Mouse (Mus musculus): ENCODE results near the gene Pafah1b2.
A peak's percentile ranks its signal among the peaks of the same experiment; 100 is the strongest.

The Pafah1b2 gene

DNA sequence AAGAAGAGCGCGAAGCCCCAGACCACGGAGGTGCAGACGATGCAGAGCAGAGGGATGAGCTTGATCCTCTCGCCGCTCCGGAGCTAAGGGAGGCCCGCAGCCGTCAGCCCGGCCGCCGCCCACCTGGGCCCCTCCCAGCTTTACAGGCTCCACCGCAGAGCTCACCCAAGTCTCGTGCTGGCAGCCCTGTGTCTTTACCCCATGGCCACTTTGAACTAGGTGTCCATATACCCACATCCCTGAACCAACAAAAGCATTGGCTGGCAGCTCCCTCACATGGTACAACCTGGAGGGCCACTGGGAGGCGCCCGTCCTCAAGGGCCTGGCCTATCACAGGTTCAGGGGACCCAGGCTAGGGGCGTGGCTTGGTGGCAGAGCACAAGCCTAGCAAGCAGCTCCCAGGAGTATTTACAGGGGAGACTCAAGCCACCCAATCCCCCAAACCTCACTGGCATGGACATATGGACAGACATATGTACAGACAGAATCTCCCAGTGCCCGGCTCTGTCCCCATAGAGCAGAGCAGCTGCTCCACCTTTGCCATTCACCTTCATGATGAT is 71.1 kb downstream of the Pafah1b2 start:
- DNase-seq = peak; percentile 50 to 70

DNA sequence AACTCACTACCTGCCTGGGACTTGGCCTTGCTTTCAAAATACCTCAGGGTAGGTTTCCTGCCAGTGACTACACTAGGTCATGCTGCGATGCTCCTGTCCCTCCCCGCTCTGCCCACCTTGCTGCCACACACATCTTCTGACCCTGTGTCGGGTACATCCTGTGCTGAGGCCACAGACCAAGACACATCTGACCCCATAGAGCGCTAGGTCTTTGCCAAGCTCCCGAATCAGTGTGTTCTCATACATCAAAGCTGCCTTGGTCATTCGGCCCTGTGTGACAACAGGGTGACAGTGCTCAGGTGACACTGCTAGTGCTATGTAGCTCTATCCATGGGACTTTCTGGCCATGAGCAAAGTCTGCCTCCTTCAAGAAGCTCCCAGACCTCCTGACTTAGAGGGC is 72.7 kb downstream of the Pafah1b2 start:
- DNase-seq = no peak

DNA sequence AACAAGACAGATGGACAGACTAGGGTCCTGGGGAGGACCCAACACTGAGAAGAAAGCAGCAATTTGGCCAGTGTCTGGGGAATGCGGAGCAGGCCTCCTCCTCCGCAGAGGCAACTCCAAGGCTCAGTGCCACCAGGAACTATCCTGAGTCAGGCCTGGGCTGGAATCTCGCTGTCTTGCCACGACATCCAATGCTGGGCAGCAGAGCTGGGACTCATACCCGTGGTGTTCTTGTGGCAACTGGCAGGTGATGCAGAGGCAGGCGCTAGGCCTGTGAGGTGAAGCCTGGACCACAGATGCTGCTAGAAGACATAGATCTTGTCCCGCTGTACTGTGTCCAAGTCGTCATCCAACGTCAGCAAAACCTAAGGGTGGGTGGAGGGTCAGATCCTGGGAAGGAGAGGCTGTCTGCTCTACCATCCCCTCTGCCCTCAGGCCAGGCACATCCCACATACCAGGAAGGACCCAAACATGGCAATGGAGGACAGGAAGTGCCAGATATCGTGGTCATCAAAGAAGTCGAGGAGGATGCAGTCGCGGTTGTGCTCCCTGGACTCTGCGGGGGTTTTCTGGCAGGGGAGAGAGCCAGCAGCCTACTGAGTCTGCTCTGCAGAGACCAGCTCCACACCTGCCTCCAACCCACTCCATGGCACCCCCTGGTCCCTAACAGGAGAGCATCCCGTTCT is 73.4 kb downstream of the Pafah1b2 start:
- no peak for DNase-seq

DNA sequence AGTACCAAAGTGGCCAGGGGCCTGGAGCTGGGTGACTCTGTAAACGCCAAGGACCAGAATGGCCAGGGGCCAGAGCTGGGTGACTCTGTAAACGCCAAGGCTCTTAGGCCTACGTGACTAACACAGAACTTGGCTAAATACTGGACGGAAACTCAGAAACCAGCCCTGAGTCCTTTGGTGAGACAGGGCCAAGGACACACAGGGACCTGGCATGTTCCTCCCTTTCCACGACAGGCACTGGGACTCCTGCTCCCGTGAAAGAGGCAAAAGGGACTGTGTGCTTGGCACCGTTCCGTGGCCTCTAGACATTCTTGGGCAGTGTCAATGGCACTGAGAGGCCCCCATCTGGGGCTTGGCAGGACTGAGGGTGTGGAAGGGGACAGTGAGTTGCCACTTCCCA is 74.4 kb downstream of the Pafah1b2 start:
- DNase-seq = peak in 1 of 2 experiments; percentile 51

DNA sequence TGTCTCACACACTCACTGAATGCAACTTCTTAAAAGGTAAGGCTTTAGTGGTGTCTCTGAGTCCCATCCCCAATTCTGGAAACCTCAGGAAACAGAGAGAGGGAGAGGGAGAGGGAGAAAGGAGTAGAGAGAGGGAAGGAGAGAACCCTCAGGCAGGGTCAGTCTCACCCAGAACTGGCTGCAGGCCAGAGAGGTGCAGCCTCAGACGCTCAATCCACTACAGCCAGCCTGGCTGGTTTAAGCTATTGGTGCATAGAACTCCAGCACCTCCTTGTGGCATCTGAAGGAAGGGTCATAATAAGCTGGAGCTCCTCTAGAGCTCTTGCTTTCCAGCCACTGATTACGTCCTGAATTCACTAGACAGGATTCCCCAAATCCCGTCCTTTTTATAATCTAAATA is 75.6 kb downstream of the Pafah1b2 start:
- peak; percentile 60 to 78 for DNase-seq

DNA sequence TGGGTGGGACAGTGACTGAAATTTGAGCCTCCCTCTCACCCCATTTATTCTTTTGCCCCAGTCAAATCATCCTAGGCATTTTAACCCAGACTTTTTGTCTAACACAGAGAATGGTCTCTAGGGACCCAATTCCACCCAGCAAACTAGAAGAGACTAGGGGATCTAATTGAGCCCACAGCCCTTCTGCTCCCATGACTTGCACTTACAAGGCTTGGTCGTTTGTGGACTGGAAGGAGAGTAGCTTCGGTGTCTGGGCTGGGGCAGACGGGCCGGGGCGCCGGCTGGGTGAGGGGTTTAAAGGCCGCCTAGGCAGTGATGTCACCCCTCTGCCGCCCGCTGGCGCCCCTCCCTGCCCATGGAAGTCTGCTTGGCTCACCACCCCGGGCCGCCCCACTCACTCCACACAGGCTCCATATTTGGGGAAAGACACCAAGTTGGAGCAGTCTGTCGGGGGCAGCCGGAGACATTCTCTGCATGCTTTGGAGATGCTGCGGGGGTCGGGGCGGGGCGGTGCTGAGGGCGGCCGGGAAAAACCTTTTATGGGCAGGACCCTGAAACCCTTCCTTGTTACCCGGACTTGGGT is 76.8 kb downstream of the Pafah1b2 start, which contains the start of gene Tagln:
Tagln (minus strand) TSS at position 431 of the 583 bp plus-strand sequence.
- no peak for DNase-seq

DNA sequence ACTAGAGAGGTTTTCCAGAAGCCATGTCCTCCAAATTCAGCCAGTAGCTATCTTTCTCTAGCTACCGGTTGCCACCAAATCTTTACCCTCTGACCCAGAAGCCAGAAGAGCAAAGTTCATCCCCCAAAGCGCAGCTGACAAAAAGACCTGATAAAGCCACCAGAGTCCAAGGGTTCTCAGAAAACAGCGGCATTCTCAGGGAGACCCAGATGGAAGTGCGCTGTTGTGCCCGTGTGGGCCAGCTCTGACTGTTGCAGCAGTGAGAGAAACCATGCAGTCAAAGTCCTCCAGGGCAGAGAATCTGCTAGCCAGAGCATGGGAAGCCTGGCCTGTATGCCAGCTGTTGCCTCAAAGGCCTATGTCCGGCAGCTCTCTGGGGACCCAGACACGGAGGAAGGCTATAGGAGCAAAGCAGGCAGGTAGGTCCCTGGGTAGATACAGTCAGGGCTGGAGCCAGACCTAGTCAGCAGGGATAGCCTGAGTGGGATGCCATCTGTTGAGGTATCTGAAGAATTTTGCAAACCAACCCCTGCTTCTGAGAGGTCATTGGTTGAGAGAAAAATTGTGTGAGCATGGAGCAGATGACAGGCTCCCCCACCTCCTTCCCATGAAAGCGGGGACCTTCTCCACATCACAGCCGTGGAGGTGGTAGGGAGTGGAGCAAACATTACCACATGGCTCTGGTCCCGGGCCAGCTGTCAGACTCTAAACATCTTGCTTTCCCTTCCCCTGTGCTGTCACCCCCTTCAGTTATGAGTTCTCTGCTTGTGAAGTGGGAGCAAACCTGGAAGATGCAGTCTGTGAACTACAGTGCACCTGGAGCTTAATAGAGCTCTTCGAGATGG is 79.7 kb downstream of the Pafah1b2 start:
- no peak for DNase-seq

DNA sequence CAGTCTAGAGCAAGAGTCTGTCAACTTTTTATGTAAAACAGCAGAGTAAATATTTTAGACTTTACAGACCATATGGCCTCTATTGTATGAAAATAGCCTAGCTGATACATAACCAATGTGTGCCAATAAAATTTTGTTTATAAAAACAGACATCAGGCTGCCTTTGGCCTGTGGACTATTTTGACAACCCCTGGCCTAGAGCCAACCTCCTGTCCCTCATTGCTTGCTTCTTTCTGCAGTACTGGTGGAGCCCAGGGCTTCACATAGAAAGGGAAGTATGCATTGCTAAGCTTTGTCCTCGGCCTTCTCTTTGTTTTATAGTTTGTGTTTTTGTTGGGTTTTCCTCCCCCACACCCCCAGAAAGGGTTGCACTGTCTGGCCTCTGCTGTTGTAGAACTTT is 80.5 kb downstream of the Pafah1b2 start:
- peak in 1 of 2 experiments; percentile 52 for DNase-seq

DNA sequence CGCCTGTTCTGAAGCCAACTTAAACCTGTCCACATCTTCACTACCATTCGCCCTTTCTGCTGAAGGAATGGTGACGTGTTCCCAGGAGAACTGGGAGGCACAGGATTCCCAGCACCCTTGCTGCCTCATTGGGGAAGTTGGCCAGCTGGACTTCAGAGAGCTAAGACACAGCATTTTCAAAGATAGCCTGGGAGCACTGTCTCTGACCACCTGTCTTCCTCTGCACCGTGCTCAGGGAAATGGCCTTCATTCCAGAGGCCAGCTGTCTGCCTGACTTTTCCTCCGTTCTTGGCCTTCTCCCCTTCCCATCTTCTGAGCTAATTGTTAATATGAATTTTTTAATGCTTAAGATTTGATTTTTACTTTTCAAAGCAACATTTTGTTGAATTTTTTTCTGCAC is 83.2 kb downstream of the Pafah1b2 start:
- DNase-seq = no peak

DNA sequence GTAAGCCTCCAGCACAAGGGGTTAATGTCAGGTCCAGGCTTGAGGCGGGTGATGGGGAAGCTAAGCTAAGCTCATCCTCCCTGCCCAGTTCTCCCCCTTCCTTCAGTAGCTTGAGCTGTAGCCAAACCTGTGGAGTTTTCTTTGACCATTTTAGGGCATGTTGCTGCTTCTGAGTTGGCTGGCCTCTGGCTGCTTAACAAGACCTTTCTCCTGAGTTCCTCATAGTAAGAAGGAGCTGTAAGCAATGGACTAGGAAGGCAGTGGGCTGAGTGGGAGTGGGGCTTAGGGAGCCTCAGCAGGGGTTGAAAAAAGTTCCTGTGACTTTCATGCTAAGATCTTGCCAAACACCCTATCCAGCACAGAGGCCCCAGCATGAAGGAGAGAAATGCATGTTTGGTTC is 92.6 kb downstream of the Pafah1b2 start:
- DNase-seq = no peak

DNA sequence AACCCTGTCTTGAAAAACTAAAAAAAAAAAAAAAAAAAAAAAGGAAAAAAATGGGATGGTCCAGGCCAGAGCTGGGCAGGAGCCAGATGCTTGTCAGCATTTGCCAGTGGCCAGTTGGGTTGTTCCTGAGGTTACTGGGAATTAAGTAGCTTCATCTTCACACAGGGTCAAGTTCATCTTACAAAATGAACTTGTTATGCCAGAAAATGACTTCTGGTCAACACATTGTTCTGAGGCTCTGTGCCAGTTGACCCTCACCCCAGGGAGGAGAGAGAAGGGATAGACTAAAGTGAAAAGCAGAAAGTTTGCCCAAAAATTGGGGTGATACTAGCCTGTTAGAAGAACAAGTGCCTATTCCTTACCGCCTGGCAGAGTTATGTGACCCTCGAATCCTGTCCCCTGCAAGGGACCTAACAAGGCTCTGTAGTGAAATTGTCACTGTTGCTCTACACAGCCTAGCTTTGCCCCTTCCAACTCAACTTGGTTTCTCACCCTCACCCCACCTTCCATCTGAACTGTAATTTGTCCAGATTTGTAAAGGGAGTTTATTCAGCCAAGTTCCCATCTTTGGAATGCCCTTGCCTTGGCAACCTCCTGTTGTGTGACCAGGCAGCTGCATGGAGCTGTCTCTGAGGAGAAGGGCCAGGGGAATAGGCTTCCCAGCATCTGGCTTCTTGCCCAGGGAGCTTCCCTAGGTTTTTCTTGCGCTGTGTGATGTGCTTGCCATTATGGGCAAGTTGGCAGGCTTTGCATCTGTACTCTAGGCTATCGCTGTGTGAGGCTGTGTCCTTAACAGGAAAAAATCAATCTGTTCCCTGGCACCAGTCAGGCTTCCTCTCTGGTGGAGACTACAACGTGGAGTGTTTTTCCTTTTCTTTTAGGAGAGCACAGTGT is 95.2 kb downstream of the Pafah1b2 start:
- DNase-seq = peak in 1 of 2 experiments; percentile 51

DNA sequence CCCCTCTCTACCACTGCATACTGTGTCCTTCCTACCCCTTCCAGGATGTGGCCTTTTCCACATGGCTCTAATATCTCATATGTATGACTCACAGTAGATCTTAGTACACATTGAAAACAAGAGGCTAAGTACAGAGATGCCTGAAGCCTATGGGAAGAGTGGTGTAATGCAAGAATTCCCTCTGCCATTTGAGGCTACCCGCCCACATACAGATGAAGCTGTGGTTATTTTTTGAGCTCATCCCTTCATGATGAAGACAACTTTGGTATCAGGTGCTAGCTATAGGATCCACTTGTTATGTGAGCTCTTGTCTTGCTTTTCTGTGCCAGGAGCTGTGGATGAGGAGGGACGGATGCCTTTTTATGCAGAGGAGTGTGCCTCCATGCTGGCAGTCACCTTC is 96.8 kb downstream of the Pafah1b2 start:
- DNase-seq = no peak
